Mouse (Mus musculus) large intestine, adult 2 months (tissue): ENCODE results near the gene Slc25a28. TPM values are rescaled to one million over a fixed set of nuclear protein-coding genes. Genes with fewer than 3 reads are reported as not detected.

Experiments
- DNase-seq: peaks from one replicate; pipeline ENCODE4 v3.0.0-alpha.2; 2012; ENCODE audit warnings: low read depth, low spot score
- WGBS: fragments of 180-500 bp; shearing (Covaris S2); methylation state at CpG from one replicate; pipeline ENCODE4 v1.1.7; 2018; 5-methylcytosine and 5-hydroxymethylcytosine counted together
- polyA plus RNA-seq: library from polyadenylated mRNA; depleted of rRNA; stranded (reverse); fragments of >200 nt; gene quantifications from 2 replicates; pipeline ENCODE4 v1.2.3, GENCODE M21; 2012

The Slc25a28 gene
- polyA plus RNA-seq, 1 experiment, result 66.6 TPM

- no peak for DNase-seq
Measured at GRCm38 (mm10) chr19:43647261-43647660, 27.4 kb downstream of the Slc25a28 start.

GRCm38 (mm10) chr19:43646852-43647251 lies 27.8 kb downstream of the Slc25a28 start:
- WGBS, result 48% methylated on average over 7 of the region's 7 CpGs
- no peak for DNase-seq

More at GRCm38 (mm10) chr19:43647261-43647660, 27.4 kb downstream of the Slc25a28 start:
- WGBS, result 74% methylated on average over 9 of the region's 9 CpGs

- 92% methylated on average over 9 of the region's 9 CpGs for WGBS
Measured at GRCm38 (mm10) chr19:43645508-43645907, 29.2 kb downstream of the Slc25a28 start.

GRCm38 (mm10) chr19:43642843-43643242 lies 31.8 kb downstream of the Slc25a28 start:
- WGBS, result 75% methylated on average over 9 of the region's 9 CpGs
- no peak for DNase-seq

More at GRCm38 (mm10) chr19:43645508-43645907, 29.2 kb downstream of the Slc25a28 start:
- DNase-seq, result no peak

- WGBS, result 42% methylated on average over 11 of the region's 11 CpGs
Measured at GRCm38 (mm10) chr19:43641833-43642232, 32.8 kb downstream of the Slc25a28 start.

GRCm38 (mm10) chr19:43630466-43631251 lies 44.0 kb downstream of the Slc25a28 start:
- WGBS, result 34% methylated on average over 12 of the region's 12 CpGs
- peak; percentile 82 for DNase-seq

More at GRCm38 (mm10) chr19:43641833-43642232, 32.8 kb downstream of the Slc25a28 start:
- DNase-seq, result peak; percentile 32

- DNase-seq, result no peak
- WGBS, result 42% methylated on average over 4 of the region's 4 CpGs
Measured at GRCm38 (mm10) chr19:43629088-43629487, 45.6 kb downstream of the Slc25a28 start.

GRCm38 (mm10) chr19:43627345-43627744 lies 47.3 kb downstream of the Slc25a28 start:
- 89% methylated on average over 3 of the region's 3 CpGs for WGBS
- DNase-seq, result no peak

- 54% methylated on average over 3 of the region's 3 CpGs for WGBS
- DNase-seq, result no peak
Measured at GRCm38 (mm10) chr19:43626160-43626559, 48.5 kb downstream of the Slc25a28 start.

- DNase-seq, result no peak
Measured at GRCm38 (mm10) chr19:43623913-43624312, 50.8 kb downstream of the Slc25a28 start.

GRCm38 (mm10) chr19:43619916-43620479 lies 54.7 kb downstream of the Slc25a28 start:
- WGBS, result 36% methylated on average over 18 of the region's 18 CpGs
- no peak for DNase-seq

More at GRCm38 (mm10) chr19:43623913-43624312, 50.8 kb downstream of the Slc25a28 start:
- WGBS, result 44% methylated on average over 4 of the region's 4 CpGs

GRCm38 (mm10) chr19:43618505-43619030 lies 56.1 kb downstream of the Slc25a28 start:
- no peak for DNase-seq
- 15% methylated on average over 5 of the region's 5 CpGs for WGBS

- DNase-seq, result no peak
Measured at GRCm38 (mm10) chr19:43617761-43618349, 56.8 kb downstream of the Slc25a28 start.

GRCm38 (mm10) chr19:43616889-43617288 lies 57.8 kb downstream of the Slc25a28 start:
- 5% methylated on average over 12 of the region's 12 CpGs for WGBS
- no peak for DNase-seq

More at GRCm38 (mm10) chr19:43617761-43618349, 56.8 kb downstream of the Slc25a28 start:
- 65% methylated on average over 10 of the region's 10 CpGs for WGBS

- DNase-seq, result no peak
- 1% methylated on average over 35 of the region's 35 CpGs for WGBS
Measured at GRCm38 (mm10) chr19:43616415-43616861, 58.2 kb downstream of the Slc25a28 start.

- DNase-seq, result no peak
- 4% methylated on average over 34 of the region's 34 CpGs for WGBS
Measured at GRCm38 (mm10) chr19:43615571-43616414, 58.9 kb downstream of the Slc25a28 start.

- 1% methylated on average over 20 of the region's 20 CpGs for WGBS
- no peak for DNase-seq
Measured at GRCm38 (mm10) chr19:43615074-43615445, 59.6 kb downstream of the Slc25a28 start.

- under 1% methylated on average over 92 of the region's 92 CpGs for WGBS
- no peak for DNase-seq
Measured at GRCm38 (mm10) chr19:43614341-43615073, 60.2 kb downstream of the Slc25a28 start.
